Mouse (Mus musculus): Measurements from ENCODE around the gene Dennd4a. TPM values are rescaled to one million over a fixed set of nuclear protein-coding genes. Genes with fewer than 3 reads are reported as not detected.

Gene Dennd4a
- total RNA-seq, 2 experiments from 2014 or later = 2.6 to 3.5 TPM

DNA sequence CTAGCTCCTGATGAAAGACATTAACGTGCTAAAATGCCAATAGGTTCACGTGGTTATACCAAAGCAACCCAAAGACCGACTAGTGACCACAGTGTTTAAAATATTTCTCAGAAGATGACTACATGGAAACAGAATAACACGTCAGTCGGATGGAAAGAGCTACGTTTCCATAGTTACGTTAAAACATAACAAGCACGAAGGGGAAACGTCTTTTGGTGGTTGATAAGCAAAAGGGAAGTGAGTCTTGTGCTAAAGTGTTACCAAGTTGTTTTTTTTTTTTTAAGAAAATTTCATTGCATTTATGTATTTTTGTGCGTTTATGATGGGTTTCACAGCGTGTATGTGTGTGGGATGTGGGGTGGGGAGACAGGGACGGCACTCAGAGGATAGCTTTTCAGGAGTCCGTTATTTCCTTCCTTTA, 21.8 kb upstream of the Dennd4a start:
- DNase-seq = no peak
- intact Hi-C loops (cut with DNase I) = loop anchor here (5.0 kb wide), 1 partner anchor 113 kb away; no protein-coding TSS in a partner anchor

DNA sequence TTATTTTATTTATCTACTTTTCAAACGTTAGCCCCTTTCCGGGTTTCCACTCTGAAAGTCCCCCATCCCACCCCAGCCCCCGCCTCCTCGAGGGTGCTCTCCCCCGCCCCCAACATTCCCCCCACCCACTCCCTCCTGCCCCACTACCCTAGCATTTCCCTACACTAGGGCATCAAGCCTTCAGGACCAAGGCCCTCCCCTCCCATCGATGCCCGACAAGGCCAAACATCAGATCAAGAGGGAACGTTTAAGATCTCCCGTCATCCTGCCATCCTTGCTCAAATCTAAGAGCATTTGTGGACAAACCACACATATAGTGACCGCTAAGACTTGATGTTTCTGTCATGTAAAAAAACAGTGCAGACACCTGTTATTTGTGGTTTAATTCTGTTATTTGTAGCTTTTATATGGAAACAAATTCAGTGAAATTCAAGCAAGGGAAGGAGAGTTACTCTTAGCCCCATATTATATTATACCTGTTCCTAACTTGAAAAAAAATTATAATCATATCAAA, 21.2 kb upstream of the Dennd4a start:
- no peak for DNase-seq
- intact Hi-C loops (cut with DNase I) = loop anchor here (5.0 kb wide), 1 partner anchor 112 kb away; no protein-coding TSS in a partner anchor

DNA sequence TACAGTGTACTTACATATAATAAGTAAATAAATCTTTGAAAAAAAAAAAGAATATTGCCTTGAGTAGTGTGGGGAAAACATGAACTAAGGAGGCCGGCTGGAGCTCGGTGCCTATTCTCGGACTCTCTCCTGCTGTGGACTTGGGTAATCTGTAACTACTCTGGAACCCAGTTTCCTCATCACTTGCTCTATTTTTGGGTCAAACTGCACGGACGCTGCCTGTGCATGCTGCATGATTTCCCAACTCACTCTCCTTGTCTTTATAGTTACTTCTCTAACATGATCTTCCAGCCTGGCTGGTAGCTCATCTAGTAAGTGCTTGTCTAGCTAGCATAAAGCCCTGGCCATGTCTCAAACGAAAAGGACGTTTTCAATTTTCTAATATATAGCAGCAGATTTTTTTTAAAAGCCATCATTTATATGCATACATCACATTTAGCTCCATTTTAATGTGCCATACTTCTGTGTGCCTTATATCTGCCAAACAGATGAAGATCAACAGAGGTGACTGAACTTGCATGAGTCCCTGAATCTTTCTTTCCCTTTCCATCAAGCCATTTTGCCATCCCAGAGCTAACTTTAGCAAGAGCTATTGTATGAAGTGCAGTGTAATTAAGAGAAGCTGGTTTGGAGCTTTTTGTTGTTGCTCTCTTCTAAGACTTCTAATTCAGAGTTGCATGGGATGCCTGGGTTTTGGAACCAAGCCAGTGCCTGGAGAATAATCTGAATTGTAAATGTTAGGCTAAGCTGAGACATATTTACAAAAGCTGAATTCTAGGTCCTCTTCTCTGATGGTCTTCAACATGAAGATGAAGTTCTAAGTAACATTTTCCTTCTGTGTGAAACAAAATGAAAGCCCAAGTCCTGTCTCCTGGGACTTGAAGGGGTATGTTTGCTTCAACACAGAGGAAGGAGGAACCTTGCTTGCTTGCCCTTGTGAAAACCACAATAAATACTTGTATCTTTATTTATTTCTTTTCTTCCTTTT, 20.2 kb upstream of the Dennd4a start:
- intact Hi-C loops (cut with DNase I) = no loop called here
- no peak for DNase-seq

DNA sequence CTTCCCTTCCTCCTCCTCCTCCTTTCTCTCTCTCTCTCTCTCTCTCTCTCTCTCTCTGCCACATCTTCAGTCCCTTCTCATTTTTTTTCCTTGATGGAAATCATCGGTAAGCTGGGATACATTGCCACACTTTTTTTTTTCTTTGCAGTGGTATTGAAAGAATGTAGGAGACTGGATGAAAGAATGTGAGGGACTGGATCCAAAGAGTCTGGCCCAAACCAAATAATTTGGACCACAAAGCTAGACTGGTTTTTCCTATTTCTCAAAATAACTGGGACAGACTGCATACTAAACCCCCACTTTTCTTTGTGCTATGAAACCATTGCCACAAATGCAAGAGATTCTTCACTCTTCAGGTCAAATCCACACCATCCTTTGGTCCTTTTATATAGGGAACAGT, 19.5 kb upstream of the Dennd4a start:
- intact Hi-C loops (cut with DNase I) = no loop called here
- no peak for DNase-seq

DNA sequence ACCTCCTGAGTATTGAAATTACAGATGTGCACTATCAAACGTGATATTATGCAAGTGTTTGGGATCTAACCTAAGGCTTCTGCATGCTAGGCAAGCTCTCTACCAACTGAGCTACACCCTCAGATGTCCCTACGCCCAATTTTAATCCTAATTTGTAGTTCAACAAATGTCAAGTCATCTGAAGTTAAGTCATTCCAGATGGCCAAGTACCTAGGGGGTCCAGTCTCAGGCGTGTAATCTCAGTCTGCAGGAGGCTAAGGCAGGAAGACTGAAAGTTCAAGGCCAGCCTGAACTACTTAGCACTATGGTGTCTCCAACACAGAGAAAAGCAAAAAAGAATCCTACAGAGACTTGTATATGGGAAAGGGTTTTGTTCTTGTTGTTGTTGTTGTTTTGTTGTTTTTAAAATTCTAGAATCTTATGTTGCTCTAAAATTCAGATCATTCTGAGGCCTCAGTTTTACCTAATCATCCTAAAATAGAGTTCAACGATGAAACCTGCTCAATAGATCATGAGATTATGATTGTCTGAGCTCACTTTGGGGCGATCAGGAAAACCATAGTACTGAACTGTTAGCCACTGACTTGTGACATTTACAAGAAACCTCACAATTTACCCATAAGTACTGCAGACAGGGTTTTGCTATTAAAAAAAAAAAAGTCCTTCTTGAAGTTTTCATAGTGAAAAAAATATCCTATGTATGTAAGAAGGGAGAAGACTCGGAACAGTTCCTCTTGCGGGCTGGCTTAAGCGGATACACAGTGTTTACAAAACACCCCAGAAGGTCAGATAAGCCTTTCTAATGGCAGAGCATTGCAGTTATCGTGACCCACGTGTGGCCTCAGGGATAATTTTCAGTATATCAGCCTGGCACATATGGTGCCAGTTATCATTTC, 18.5 kb upstream of the Dennd4a start:
- no peak for DNase-seq
- intact Hi-C loops (cut with DNase I) = no loop called here

DNA sequence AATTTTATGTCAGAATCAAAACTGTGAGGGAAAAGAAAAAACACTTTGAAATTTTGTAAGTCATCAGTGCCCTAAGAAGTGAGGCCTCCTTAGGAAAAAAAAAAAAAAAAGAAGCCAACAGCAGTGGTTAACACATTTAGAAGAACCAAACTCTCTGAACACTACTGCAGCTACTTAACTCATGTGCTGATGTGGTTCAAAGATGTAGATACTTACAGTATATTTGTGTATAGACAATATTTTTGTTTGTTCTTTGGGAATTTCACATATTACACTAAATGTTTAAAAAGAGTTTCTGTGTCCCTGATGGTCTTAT, 17.9 kb upstream of the Dennd4a start:
- intact Hi-C loops (cut with DNase I) = no loop called here

DNA sequence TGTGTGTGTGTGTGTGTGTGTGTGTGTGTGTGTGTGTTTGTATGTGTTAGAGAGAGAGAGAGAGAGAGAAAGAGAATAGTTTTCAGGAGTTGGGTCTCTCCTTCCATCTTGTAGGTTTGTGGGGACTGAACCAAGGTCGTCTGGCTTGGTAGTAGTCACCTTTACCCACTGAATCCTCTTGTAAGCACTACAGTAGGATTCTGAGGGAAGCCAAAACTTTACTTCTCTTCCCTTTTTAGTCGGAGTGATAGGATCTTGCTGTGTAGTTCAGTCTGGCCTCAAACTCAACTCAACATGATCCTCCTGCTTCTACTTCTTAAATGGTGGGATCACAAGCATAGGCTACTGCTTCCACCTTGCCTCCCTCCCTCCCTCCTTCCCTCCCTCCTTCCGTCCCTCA, 17.3 kb upstream of the Dennd4a start:
- DNase-seq = no peak
- intact Hi-C loops (cut with DNase I) = no loop called here

More for the DNA sequence above, 17.9 kb upstream of the Dennd4a start:
- DNase-seq = no peak

DNA sequence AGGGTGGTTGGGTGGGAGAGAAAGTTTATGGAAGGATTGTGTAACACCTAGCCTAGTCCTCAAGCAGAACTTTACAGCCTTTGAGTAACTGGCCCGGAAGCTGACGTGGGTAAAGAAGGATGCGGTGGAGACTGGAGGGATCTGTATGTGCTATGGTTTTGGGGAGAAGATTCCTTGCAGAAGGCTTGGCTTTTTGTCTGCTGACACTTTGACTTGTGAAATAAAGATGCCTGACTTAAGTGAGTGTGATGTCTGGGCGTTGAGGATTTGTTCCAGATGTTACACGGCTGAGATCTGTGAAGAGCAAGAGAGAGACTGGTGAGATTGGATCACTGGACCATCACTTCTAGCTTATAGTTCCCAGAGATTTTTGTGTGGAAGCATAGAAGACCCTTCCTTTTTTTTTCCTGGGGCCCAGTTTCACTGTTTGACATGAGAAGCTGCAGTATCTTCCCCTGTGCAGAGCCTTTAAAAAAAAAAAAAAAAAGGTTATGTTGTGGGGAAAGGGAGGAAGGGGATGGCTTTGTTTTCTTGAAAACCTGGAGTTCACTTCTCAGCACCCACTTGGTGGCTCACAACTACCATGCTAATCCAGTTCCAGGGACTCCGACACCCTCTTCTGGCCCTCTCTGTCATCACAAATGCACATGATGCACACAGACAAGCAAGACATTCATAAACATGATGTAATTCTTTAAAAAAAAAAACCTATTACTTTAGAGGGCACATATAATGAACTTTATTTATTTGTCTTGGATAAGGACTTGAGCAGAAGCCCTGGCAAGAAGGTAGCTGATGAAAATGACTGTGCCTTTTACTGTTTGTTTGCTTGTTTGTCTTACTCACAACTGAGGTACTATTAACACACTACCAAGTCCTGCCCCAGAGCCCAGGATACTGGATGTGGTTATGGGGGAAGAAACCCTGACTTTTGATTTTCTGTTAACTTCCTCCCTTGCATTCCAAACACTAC, 16.4 kb upstream of the Dennd4a start:
- no peak for DNase-seq
- intact Hi-C loops (cut with DNase I) = no loop called here

DNA sequence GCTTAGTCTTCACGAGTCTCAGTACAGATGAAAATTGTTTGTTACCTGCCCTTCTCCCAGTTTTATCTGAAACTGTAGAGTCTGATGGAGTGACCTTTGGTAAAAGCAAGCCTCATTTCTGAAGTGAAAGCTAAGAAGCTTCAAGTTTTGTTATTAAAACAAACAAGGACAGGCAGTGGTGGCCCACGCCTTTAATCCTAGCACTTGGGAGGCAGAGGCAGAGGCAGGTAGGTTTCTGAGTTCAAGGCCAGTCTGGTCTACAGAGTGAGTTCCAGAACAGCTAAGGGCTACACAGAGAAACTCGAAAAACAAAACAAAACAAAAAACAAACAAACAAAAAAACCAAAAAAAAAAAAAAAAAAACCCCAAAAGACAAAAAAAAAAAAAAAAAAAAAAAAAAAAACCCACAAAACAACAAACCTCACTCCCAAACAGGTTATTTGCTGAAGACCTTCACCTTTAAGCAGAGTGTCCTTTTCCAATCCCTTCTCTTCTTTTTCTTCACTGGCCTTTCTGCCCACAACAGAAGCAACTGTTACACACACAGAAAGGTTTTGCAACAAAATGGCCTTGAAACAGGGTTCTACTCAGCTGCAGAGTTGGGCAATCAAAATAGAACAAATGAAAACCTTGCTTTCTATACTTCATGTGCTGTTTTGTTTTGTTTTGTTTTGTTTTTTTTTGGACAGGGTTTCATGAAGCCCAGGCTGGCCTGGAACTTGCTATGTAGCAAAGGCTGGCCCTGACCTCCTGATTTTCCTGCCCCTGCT, 15.1 kb upstream of the Dennd4a start:
- DNase-seq = no peak
- intact Hi-C loops (cut with DNase I) = no loop called here

DNA sequence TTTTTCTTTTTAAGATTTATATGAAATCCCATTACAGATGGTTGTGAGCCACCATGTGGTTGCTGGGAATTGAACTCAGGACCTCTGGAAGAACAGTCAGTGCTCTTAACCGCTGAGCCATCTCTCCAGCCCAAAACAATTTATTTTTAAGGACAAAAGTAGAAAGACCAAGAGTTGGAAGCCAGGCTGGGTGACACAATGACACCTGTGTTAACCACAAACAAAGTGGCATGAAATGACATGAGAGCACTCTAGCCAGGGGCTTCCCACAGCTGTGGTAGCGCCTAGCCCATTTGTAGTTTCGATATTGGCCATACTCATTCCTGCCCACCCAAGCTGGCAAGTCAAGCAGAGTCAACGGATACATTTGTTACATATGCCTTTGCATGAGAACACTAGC, 13.7 kb upstream of the Dennd4a start:
- intact Hi-C loops (cut with DNase I) = no loop called here
- no peak for DNase-seq

DNA sequence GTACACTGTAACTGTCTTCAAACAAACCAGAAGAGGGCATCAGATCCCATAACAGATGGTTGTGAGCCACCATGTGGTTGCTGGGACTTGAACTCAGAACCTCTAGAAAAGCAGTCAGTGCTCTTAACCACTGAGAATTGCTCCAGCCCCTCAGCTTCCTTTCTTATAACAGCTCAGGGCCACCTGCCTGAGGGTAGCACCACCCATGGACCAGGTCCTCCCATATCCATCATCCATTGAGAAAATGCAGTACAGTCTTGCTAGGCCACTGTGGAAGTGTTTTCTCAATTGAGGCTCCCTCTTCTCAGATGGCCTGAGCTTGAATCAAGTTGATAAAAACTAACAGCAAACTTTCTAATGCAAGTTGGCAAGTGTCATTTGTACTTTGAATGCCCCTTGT, 13.0 kb upstream of the Dennd4a start:
- intact Hi-C loops (cut with DNase I) = no loop called here
- DNase-seq = no peak

DNA sequence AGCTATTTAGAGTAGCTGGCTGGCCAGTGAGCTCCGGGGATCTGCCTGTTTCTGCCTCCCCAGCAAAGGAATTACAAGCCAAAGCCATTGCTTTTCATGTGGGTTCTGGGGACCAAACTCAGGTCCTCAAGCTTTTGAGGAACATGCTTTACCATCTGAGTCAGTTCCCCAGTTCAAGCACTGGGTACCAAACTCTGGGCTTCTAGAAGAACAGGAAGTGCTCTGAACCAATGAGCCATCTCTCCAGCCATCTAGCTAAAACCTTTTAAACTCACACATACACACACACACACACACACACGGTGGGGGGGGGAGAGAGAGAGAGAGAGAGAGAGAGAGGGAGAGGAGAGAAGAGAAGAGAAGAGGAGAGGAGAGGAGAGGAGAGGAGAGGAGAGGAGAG, 12.3 kb upstream of the Dennd4a start:
- intact Hi-C loops (cut with DNase I) = no loop called here
- no peak for DNase-seq

DNA sequence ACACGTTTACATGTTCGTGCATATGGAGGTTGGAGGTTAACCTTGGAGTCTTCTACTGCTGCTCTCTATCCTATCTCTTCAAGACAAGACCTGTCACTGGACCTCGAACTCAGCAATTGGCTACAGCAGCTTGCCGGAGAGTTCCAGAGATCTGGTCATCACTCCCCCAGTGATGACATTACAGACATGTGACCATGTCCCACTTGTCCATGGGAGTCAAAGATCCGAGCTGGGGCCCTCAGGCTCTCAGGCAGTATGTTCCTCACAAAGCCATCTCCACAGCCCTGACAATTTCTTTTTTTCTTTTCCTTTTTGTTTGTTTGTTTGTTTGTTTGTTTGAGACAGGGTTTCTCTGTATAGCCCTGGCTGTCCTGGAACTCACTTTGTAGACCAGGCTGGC, 11.6 kb upstream of the Dennd4a start:
- DNase-seq = no peak
- intact Hi-C loops (cut with DNase I) = no loop called here

DNA sequence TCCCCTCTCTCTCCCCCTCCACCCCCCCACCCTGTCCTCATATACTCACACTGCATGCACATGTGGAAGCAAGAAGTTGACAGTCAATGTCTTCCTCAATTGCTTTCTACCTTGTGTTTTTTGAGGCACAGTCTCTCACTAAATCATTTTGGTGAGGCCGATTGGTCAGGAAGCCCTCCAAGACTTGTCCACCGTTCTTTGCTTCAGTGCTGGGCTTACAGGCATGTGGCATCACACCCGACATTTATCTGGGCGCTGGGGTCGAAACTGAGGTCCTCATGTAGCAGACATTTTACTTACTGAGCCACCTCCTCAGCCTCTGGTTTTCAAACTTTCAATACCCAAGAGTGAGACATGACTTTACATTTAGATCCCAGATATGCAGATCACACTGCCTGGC, 8.6 kb upstream of the Dennd4a start:
- intact Hi-C loops (cut with DNase I) = no loop called here
- DNase-seq = no peak

DNA sequence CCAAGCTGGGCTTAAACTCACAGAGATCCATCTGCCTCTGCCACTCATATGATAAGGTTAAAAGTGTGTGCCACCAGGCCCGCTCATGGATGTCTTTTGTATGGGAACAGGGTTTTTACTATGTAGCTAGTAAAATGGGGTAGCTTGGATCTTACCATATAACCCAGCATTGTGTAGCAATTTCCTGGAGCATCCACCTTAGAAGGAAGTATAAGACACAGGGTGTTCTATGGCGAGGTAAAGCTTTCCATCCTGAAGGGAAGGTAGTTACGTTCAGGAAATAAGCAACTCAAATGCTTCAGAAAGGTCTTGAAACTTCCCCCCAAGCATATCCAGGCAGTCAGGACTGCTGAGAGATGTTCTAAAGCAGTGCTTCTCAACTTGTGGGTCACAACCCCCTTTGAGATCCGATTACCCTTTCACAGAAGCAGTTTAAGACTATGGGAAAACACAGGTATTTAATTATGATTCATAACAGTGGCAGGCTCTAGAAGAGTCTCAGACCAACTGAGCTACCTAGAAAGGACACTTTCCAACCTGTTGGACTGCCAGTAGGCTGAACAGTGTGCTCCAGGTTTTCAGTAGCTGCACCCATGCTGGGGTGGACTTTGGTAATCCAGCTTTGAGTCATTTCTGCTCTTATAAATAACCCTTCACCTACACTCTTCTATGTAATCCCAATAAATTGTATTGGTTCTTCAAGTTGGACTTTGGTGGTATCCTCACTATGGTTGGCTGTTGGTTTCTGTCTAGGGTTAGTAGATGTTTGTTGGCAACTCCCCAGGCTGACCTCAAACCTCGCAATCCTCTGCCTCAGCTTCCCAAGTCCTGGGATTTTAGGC, 7.5 kb upstream of the Dennd4a start:
- intact Hi-C loops (cut with DNase I) = no loop called here
- no peak for DNase-seq

DNA sequence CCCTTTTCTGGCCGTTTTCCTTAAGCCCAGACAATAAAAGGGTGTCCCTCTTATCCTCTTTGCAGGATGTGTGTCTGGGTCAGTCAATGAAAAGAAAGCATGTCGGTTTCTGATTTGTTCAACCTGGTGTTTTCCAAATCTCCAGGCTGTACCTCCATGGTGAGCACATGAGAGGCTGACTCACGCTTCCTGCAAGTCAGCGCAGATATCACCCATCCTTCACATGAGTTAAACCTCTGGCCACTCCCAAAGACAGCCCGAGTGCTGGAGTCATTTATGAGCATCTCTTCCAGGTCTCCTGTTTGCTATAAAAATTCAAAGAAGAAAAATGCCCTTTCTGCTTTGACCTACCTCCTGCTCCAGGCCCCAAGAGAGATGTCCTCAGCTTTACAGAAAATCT, 5.3 kb upstream of the Dennd4a start:
- no peak for DNase-seq
- intact Hi-C loops (cut with DNase I) = no loop called here

DNA sequence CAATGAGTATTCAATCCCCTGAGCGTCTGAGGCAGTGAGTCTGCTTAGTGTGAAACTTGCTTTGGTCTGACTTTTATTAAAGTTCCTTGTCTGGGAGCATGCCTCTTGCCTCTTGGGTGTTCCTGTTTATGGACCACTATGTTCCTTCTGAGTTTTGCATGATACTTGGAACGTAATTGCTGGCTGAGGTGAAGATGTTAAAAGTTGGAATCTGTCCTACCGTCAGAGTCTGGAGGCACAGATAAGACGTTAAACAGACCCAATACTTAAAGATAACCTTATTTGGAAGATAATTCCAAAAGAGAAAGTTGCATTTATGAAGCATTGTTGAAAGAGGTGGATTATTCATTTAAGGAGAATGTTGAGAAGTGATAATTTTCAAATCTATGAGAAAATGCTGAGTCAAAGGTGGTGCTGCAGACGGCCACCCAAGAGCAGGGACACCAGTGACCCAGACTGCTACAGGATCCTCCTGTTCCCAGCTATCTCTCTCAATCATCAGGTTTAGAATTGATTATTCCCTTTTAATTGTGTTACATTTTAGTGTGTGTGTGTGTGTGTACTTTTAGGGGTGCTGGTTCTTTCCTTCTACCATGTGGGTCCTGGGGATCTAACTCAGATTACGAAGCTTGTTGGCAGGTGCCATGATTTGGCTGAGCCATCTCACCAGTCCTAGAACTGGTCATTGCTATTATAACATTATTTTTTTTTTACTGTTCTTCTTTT, 4.6 kb upstream of the Dennd4a start:
- intact Hi-C loops (cut with DNase I) = no loop called here
- DNase-seq = no peak

Data from gastrocnemius, postnatal 36 days (tissue).